Mouse (Mus musculus) CD8-positive naive resting alpha-beta T cell, adult 2 months (primary cell): ENCODE results near the gene Myocd.

Experiments
- DNase-seq, 2 experiments: peaks; one replicate each; pipeline ENCODE4 v3.0.0; 2022; ENCODE audit warnings: low read depth in 2 of 2, low spot score in 2 of 2

Gene Myocd

DNA sequence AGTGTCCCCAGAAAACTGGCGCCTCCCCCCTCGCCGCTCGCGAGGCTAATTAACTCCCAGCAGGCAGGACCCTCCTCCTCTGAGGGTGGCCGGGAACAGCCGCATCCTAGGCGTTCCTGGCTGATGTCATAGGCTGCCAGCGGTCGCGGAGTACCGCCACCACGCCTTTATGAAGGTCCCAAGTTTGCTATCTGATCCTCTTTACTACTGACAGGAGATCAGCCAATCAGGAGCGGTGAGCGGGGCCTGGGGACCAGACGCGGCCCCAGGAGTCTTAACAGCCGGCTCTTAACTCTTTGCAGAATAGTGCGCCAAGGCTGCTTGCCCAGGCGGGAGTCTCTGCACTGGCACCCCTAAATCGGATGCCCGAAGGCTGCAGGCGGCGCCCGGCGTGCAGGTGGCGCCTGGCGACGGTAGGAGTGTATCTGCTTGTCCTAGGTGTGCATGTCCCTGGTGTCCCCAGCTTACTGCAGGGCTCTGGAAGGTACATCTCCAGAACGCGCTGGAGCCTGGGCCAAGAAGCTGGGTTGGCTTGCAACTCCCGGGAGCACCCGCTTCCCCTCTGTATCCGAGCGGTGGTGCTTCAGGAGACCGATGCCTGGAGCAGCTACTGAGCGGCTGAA lies at the start of gene Myocd:
Gene Myocd, minus strand, starts transcription at position 139 of the 623 bp plus-strand sequence.
- no peak for DNase-seq

GRCm38 (mm10) chr11:65303824-65304223 lies 34.0 kb upstream of the Myocd start:
- DNase-seq = no peak

DNA sequence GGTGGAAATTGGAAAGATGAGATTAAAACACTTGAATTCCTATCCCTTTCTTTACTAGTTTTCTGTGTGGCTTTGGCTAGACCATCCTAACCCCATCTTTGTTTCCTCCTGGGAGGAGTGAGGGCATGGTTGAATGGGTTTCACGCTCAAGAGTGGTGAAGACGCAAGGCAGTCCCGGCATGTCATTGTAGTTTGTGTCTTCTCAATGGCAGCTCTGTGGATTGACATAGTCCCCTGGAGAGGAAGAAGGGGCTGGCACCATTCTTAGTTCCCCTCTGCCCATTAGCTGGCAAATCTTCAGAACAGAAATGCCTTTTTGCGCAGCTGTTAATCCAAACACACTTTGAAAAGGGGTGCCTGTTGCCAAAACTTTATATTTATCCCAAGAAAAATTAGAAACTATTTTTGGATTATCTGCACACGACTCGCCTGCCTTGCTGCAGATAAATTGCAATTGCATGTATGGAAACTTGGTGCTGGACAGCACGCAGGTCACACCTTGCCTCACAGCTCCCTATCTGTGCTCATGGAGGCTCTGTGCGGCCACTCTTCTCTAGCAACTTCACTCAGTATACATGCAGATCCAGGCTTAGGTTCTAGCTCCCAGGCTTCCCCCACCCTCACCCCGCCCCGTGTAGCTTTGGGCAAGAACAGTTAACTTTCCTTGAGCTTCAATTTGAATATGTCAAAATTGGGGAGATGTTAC lies 24.5 kb upstream of the Myocd start:
- DNase-seq = no peak

GRCm38 (mm10) chr11:65292994-65293393 lies 23.2 kb upstream of the Myocd start:
- DNase-seq = no peak

DNA sequence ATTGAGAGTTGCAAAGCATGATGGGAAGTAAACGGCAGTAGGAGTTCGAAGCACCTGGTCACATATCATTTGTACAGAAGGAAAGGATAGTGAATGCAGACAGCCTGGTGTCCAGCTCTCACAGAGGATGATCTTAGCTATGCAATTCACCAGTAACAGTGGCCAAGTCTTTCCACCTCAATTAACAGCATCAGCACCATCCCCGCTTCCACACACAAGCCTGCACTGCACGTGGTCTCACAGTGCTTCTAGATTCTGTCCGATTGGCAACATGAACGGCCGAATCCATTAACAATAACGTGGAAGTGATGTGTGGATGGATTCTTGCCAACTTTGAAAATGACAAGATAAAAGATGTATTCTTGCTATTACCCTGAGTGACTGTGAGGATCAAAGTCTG lies 17.9 kb upstream of the Myocd start:
- no peak for DNase-seq

- no peak for DNase-seq
Observed at GRCm38 (mm10) chr11:65286211-65286610, 16.4 kb upstream of the Myocd start.

DNA sequence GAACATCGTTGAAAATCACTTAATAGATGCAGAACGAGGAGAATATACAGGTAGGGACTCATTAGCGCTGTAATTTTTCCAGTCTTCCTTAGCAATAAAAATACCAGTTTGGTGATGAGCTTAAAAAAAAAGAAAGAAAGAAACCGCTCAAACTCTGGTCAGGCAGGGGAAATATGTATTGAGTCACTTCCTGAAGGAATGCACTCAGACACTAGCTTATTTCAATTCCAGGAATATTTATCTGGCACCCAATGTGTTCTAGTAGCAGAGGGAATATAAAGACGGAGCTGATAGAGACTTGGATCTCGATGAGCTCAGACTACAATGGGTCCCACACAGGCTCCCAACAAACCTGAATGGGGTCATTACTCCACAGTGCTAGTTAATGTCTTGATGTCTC lies 5.7 kb upstream of the Myocd start:
- no peak for DNase-seq

GRCm38 (mm10) chr11:65271000-65271399 lies 1.2 kb upstream of the Myocd start:
- no peak for DNase-seq

GRCm38 (mm10) chr11:65268310-65268709 lies 1.5 kb downstream of the Myocd start:
- no peak for DNase-seq

GRCm38 (mm10) chr11:65263466-65263865 lies 6.3 kb downstream of the Myocd start:
- no peak for DNase-seq

GRCm38 (mm10) chr11:65258997-65259396 lies 10.8 kb downstream of the Myocd start:
- no peak for DNase-seq

DNA sequence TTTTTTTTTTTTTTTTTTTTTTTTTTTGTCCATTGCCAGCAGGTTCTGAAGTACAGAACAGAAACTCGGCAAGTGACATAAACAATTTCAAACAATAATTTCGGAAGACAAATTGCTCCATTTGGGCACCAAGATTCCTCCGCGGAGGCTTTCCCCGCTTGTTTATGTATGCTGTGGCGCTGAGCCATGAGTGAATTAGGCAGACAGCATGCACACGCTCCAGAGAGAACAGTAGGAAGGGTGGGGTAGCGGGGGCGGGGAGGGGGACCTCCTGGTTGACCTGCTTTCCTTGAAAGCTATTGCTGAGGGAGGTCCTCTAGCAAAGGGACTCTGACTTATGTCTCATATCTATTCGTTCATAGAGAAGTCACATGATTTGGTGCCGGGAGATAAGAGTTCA lies 13.6 kb downstream of the Myocd start:
- no peak for DNase-seq

DNA sequence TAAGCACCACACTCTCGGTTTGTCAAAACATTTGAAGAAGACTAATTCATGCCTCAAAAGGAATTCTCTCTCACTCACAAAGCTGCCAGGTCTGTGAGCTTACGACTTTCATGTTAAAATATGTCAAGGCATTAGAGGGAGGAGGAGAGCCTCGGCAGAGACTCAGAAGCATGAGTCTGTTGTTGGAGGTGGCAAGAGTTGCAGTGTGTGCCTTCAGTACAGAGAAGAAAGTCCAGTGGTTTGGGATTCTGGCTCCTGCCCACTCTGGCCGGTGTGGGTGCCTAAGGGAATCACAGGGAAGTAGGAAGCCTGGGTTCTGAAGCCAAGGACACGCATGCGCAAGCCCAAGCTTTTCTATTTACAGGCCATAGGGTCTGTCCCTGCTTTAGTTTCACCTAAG lies 14.2 kb downstream of the Myocd start:
- DNase-seq = no peak

- DNase-seq = no peak
Observed at GRCm38 (mm10) chr11:65250366-65250765, 19.4 kb downstream of the Myocd start.

DNA sequence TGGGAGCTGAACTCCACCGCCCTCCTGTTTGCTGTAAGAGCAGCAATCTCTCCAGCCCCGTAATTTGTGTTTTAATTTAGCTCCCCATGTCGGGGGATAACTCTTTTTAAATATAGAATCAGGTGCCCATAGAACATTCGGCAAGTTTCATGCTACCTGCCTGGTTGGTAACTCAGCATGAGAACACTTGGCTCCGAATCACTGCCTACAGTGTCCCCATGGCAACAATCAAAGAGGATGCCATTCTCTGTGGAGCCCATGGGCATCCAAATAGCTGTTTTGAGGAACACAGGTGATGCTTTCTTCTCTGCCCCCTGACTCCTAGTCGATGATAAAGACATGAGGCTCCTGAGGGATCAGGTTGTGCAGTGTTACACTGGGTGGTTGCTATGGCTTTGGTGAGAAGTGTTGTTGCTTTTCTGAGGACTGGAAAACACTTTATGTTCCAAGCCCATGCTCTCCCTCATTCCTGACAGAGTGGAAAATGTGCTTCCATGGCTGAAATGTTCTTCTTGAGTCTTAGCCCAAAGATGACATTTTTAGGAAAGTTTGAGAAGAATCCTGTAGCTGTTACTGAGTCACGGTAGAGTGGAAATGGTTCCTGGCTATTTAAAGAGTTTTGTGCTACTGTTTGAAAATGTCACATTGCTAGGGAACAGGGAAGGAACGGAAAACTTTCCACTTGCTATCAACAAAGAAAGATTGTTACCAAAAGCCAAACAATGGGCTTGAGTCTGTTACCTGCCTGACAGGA lies 23.3 kb downstream of the Myocd start:
- no peak for DNase-seq

DNA sequence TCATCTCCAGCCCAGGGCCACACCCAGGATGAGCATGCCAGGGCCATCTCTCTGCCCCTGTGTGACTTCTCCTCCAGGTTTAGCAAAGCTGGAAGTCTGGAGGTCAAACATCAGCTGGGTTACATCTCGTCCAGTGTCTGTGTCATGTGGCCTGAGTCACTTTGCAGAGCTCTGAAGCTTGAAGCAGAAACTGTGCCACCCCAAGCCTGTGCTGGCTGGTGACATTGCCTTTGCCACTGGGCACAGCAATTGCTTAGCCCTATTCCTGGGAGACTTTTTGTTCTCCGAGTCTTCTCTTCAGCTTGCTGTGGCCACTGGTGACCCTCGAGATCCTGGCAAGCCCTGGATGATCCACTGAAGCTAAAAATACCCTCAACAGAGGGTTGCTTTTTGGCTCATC lies 26.2 kb downstream of the Myocd start:
- no peak for DNase-seq

GRCm38 (mm10) chr11:65240521-65240920 lies 29.3 kb downstream of the Myocd start:
- no peak for DNase-seq

DNA sequence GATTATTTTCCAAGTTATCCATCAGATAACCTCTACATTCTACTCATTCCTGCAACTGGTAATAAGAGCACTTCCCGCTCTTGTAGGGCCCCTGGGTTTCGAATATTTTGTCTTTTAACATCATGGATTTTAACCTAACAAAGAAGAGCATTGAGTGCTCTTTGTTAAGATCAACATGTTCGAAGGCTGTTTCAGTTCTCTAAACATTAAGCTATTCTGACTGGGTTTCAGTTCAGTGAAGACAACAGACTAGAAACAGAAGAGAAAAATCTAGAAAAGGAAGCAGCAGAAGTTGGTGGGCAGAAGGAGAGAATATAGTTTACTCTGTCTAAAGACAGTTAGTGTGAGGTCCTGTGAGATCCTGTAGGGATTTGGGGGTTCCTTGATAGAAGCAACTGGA lies 31.9 kb downstream of the Myocd start:
- DNase-seq = no peak

DNA sequence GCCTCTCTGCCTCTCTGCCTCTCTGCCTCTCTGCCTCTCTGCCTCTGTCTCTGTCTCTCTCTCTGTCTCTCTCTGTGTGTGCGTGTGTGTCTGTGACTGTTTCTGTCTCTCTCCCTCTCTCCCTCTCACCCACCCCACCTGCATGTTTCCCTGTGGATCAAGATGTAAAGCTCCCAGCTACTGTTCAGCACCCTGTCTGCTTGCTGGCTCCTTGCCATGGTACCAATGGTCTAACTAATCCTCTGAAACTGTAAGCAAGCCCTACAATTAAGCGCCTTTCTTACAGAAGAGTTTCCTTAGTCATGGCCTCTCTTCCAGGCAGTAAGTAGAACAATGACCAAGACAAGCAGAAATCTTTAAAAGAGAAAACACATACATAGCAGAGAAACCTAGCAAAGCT lies 32.9 kb downstream of the Myocd start:
- DNase-seq = no peak

- no peak for DNase-seq
Observed at GRCm38 (mm10) chr11:65235374-65235773, 34.4 kb downstream of the Myocd start.

DNA sequence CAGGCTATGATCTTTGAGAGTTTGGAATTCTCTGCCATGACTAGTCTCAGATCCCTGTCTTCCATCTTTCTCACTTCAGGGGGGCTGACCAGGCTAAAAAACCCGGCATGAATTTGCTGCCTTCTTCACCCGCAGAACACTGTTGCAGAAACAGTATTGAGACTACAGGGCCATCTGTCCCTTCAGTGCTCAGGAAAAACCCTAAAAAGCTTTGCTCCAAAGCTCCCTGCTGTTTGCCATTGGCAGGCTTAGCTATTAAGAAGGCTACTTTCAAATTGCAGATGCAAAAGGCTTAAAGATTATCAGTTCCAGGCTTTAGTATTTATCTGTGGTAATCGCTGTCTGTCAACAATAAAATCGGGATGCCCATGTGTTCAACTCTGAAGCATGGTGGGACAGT lies 38.0 kb downstream of the Myocd start:
- DNase-seq = no peak

DNA sequence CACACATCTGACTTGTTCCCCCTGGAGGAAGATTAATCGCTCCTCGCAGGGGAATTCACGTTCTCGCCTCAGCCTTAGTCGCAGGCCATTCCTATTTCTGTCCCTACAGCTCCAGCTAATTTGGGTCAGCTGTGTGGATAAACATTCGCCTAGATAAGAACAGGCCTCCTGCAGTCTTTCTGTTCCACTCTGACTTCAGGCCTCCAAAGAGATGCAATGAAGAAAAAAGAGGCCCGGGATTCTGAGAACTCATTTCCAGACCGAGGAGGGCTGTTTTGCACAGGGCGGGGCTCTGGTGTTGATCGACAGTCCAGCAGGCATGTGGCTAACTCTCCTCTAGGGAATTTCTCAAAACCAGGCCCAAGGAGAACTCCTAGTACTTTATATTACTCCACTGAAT lies 43.0 kb downstream of the Myocd start:
- DNase-seq = no peak
